Comparison of ENCODE assay signal across 8 mouse cellular contexts in the genomic region with DNA sequence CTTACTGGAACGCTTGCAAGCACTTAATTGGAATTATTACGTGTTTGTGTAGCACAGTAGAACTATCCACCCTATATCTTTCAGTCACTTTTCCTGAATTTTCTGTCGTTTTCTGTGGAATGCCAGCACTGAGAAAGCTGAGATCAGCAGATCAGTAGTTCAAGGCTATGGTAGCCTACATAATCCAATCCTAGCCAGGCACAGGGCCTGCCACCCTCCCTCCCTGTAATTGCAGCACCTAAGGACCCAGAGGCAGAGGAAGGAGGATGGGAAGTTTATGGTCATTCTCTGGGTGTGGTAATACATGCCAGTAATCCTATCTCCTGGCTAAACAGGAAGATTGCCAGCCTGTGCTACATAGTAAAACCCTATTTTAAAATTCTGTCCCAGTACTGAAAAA. TPM values are rescaled to one million over a fixed set of nuclear protein-coding genes. Genes with fewer than 3 reads are reported as not detected.
DNase-seq lines count a peak whose midpoint lies in the region; ATAC-seq and TF ChIP-seq lines count a peak whose summit lies in the region.

No protein-coding gene starts in this region.

- no peaks in the 10 kb centered on the region for H3K9me3 ChIP-seq in intestine, embryonic 15.5 days
- H3K9me3 ChIP-seq in neural tube, embryonic 12.5 days = no peaks in the 10 kb centered on the region

- no peak overlapping the region for H3K9ac ChIP-seq in intestine, embryonic 15.5 days
- no peak overlapping the region for H3K9ac ChIP-seq in neural tube, embryonic 12.5 days

- H3K27ac ChIP-seq in left cerebral cortex, adult 2 months = peak overlapping the region; percentile 77
- H3K27ac ChIP-seq in intestine, embryonic 15.5 days = peak overlapping the region; percentile 36; the same call in 1 of the 2 replicates
- H3K27ac ChIP-seq in neural tube, embryonic 12.5 days = no peak overlapping the region

- peak; percentile 58 for DNase-seq in cerebellum, adult 9-10 months
- no peak for DNase-seq in cerebellum, adult 11 months
- DNase-seq in left cerebral cortex, adult 2 months (ENCODE audit: extremely low spot score in 1 of 2, low spot score in 2 of 2) = no peak
- no peak for DNase-seq in left cerebral cortex, postnatal 25 days (ENCODE audit: low spot score in 2 of 2)
- DNase-seq in ovary, postnatal 14 days (ENCODE audit: low spot score) = no peak

- intact Hi-C loops in left cerebral cortex, adult 2 months (cut with DNase I) = no loop called here
- intact Hi-C loops in left cerebral cortex, postnatal 25 days (cut with DNase I) = loop anchor here (5.0 kb wide), 2 partner anchors 60 to 240 kb away; a partner anchor contains a TSS

- peaks cover 10% of the 10 kb centered on the region for H3K36me3 ChIP-seq in intestine, embryonic 15.5 days
- peaks cover 15% of the 10 kb centered on the region for H3K36me3 ChIP-seq in neural tube, embryonic 12.5 days

- no peak for TF ChIP-seq CTCF in left cerebral cortex, adult 2 months (IDR thresholded peaks at IDR 0.05)

- no peak overlapping the region for H3K4me3 ChIP-seq in left cerebral cortex, adult 2 months
- H3K4me3 ChIP-seq in intestine, embryonic 15.5 days (replicated peaks) = no peak overlapping the region
- no peak overlapping the region for H3K4me3 ChIP-seq in neural tube, embryonic 12.5 days

- no peak for ATAC-seq in intestine, embryonic 15.5 days
- ATAC-seq in neural tube, embryonic 12.5 days (ENCODE audit: low FRiP score, low read depth) = no peak
- no peak for ATAC-seq in activated CD4-positive, CD25-positive, alpha-beta regulatory T cell, adult 4 months

- WGBS in intestine, embryonic 15.5 days = 60% methylated on average over 3 of the region's 3 CpGs
- 69% methylated on average over 3 of the region's 3 CpGs for WGBS in neural tube, embryonic 12.5 days

- no peaks in the 10 kb centered on the region for H3K27me3 ChIP-seq in intestine, embryonic 15.5 days (replicated peaks)
- no peaks in the 10 kb centered on the region for H3K27me3 ChIP-seq in neural tube, embryonic 12.5 days (replicated peaks)

- H3K4me2 ChIP-seq in intestine, embryonic 15.5 days (replicated peaks) = peak overlapping the region; percentile 60; the same call in 1 of the 2 replicates
- H3K4me2 ChIP-seq in neural tube, embryonic 12.5 days (replicated peaks) = peak overlapping the region; percentile 93; the same call in 1 of the 2 replicates

- peaks cover 13% of the 10 kb centered on the region for H3K4me1 ChIP-seq in intestine, embryonic 15.5 days (replicated peaks)
- peaks cover 11% of the 10 kb centered on the region for H3K4me1 ChIP-seq in neural tube, embryonic 12.5 days

RNA-seq across cellular contexts. Expression of a gene that starts 1.0 kb away (rescaled TPM):
- 100 to 1,000 TPM; 408 to 429 TPM for total RNA-seq in left cerebral cortex, adult 2 months (2021)
- total RNA-seq in left cerebral cortex, postnatal 25 days (2021) = 100 to 1,000 TPM; 425 to 450 TPM
- polyA plus RNA-seq in intestine, embryonic 15.5 days (2015; fragmentation: Nextera tagmentation; extraction: Ambion mirVana) = 1,625 and 1,693 TPM in 2 replicates
- polyA plus RNA-seq in neural tube, embryonic 12.5 days (2016; fragmentation: Nextera tagmentation; extraction: Ambion mirVana) = 1,451 and 1,549 TPM in 2 replicates
- 1,000 to 10,000 TPM; 1,092 to 1,351 TPM for polyA plus RNA-seq in activated CD4-positive, CD25-positive, alpha-beta regulatory T cell, adult 4 months (2017; shearing (Covaris generic))

RNA-seq across cellular contexts. Expression of a gene that starts 9.1 kb away (rescaled TPM):
- 10 to 100 TPM; 31.0 to 31.7 TPM for total RNA-seq in left cerebral cortex, adult 2 months (2021)
- total RNA-seq in left cerebral cortex, postnatal 25 days (2021) = 10 to 100 TPM; 26.9 to 33.2 TPM
- 68.1 and 68.5 TPM in 2 replicates for polyA plus RNA-seq in intestine, embryonic 15.5 days (2015; fragmentation: Nextera tagmentation; extraction: Ambion mirVana)
- polyA plus RNA-seq in neural tube, embryonic 12.5 days (2016; fragmentation: Nextera tagmentation; extraction: Ambion mirVana) = 82.4 and 92.0 TPM in 2 replicates
- 100 to 1,000 TPM in 1 of 2 experiments, 10 to 100 TPM in 1; 90.7 to 106 TPM for polyA plus RNA-seq in activated CD4-positive, CD25-positive, alpha-beta regulatory T cell, adult 4 months (2017; shearing (Covaris generic))

RNA-seq across cellular contexts. Expression of a gene that starts 12.8 kb away (rescaled TPM):
- total RNA-seq in left cerebral cortex, adult 2 months (2021) = 1 to 10 TPM; 9.9 to 10.0 TPM
- total RNA-seq in left cerebral cortex, postnatal 25 days (2021) = 10 to 100 TPM in 1 of 2 experiments, 1 to 10 TPM in 1; 6.1 to 10.7 TPM
- polyA plus RNA-seq in intestine, embryonic 15.5 days (2015; fragmentation: Nextera tagmentation; extraction: Ambion mirVana) = 2.5 and 3.1 TPM in 2 replicates
- 5.5 and 6.0 TPM in 2 replicates for polyA plus RNA-seq in neural tube, embryonic 12.5 days (2016; fragmentation: Nextera tagmentation; extraction: Ambion mirVana)
- not detected for polyA plus RNA-seq in activated CD4-positive, CD25-positive, alpha-beta regulatory T cell, adult 4 months (2017; shearing (Covaris generic))

RNA-seq across cellular contexts. Expression of a gene that starts 21.9 kb away (rescaled TPM):
- 100 to 1,000 TPM; 121 to 124 TPM for total RNA-seq in left cerebral cortex, adult 2 months (2021)
- total RNA-seq in left cerebral cortex, postnatal 25 days (2021) = 100 to 1,000 TPM; 113 to 117 TPM
- polyA plus RNA-seq in intestine, embryonic 15.5 days (2015; fragmentation: Nextera tagmentation; extraction: Ambion mirVana) = 7.0 and 10.0 TPM in 2 replicates
- polyA plus RNA-seq in neural tube, embryonic 12.5 days (2016; fragmentation: Nextera tagmentation; extraction: Ambion mirVana) = 19.8 and 20.4 TPM in 2 replicates
- polyA plus RNA-seq in activated CD4-positive, CD25-positive, alpha-beta regulatory T cell, adult 4 months (2017; shearing (Covaris generic)) = 1 to 10 TPM; 7.9 to 8.0 TPM

RNA-seq across cellular contexts. Expression of a gene that starts 22.0 kb away (rescaled TPM):
- under 1 TPM; 0.23 to 0.87 TPM for total RNA-seq in left cerebral cortex, adult 2 months (2021)
- under 1 TPM; 0.55 to 0.60 TPM for total RNA-seq in left cerebral cortex, postnatal 25 days (2021)
- polyA plus RNA-seq in intestine, embryonic 15.5 days (2015; fragmentation: Nextera tagmentation; extraction: Ambion mirVana) = 7.7 and 7.9 TPM in 2 replicates
- polyA plus RNA-seq in neural tube, embryonic 12.5 days (2016; fragmentation: Nextera tagmentation; extraction: Ambion mirVana) = 17.7 and 18.1 TPM in 2 replicates
- polyA plus RNA-seq in activated CD4-positive, CD25-positive, alpha-beta regulatory T cell, adult 4 months (2017; shearing (Covaris generic)) = 1 to 10 TPM; 1.1 to 1.2 TPM
